Mouse (Mus musculus) erythroid progenitor cell, adult 5-6 weeks (primary cell): ENCODE measurements around the gene Gm5129. TPM values are rescaled to one million over a fixed set of nuclear protein-coding genes. Genes with fewer than 3 reads are reported as not detected.
"Not testable (repeated sequence)": the region's sequence is repeated elsewhere in the genome, so short reads cannot be mapped to it uniquely, and the experiment has no call there.

ENCODE experiments used
- ATAC-seq: replicated peaks from 2 replicates; pipeline ENCODE4 v1.8.0; 2016; ENCODE audit warnings: moderate number of reproducible peaks, mild to moderate bottlenecking, moderate TSS enrichment, inconsistent platforms; ENCODE audit not compliant: poor library complexity, low FRiP score, severe bottlenecking
- total RNA-seq, 2 experiments: library from RNA; stranded (forward) in 1 of 2; stranded (reverse) in 1 of 2; fragments of 150-400 nt in 1 of 2; fragments of 186-747, 209-891 nt in 1 of 2; gene quantifications; 2 replicates each; pipeline versions ENCODE4 v1.2.3 to v1.2.4; 2015 to 2017; ENCODE audit warnings: low replicate concordance in 2 of 2

Gene Gm5129
- 10.8 TPM in 1 of 2 replicates, not detected in the other for total RNA-seq (2015; ENCODE audit: low replicate concordance)
- not detected in 2 replicates for total RNA-seq (2017; ENCODE audit: low replicate concordance)

- peak; percentile 97 for ATAC-seq
Observed at GRCm38 (mm10) chr5:29735557-29736061, at the start of gene Gm5129, which contains the start of gene Dnajb6. Gm5129 (minus strand) TSS chr5:29735936. Dnajb6 (plus strand) TSS chr5:29735688.

GRCm38 (mm10) chr5:29784906-29785305 lies 49.2 kb upstream of the Gm5129 start:
- ATAC-seq: not testable (repeated sequence)

GRCm38 (mm10) chr5:29782261-29782660 lies 46.5 kb upstream of the Gm5129 start:
- ATAC-seq: no peak

GRCm38 (mm10) chr5:29779733-29780132 lies 44.0 kb upstream of the Gm5129 start:
- ATAC-seq: not testable (repeated sequence)

GRCm38 (mm10) chr5:29778029-29778428 lies 42.3 kb upstream of the Gm5129 start:
- no peak for ATAC-seq

- ATAC-seq: no peak
Observed at GRCm38 (mm10) chr5:29775437-29775836, 39.7 kb upstream of the Gm5129 start.

GRCm38 (mm10) chr5:29773460-29774150 lies 37.9 kb upstream of the Gm5129 start:
- no peak for ATAC-seq

- no peak for ATAC-seq
Observed at GRCm38 (mm10) chr5:29772651-29773330, 37.1 kb upstream of the Gm5129 start.

GRCm38 (mm10) chr5:29772038-29772437 lies 36.3 kb upstream of the Gm5129 start:
- ATAC-seq: no peak

- no peak for ATAC-seq
Observed at GRCm38 (mm10) chr5:29770935-29771334, 35.2 kb upstream of the Gm5129 start.

- no peak for ATAC-seq
Observed at GRCm38 (mm10) chr5:29759318-29759717, 23.6 kb upstream of the Gm5129 start.

GRCm38 (mm10) chr5:29752894-29753293 lies 17.2 kb upstream of the Gm5129 start:
- ATAC-seq: no peak

GRCm38 (mm10) chr5:29751306-29751705 lies 15.6 kb upstream of the Gm5129 start:
- ATAC-seq: no peak

- no peak for ATAC-seq
Observed at GRCm38 (mm10) chr5:29747661-29748060, 11.9 kb upstream of the Gm5129 start.

- ATAC-seq: no peak
Observed at GRCm38 (mm10) chr5:29741093-29741492, 5.4 kb upstream of the Gm5129 start.

GRCm38 (mm10) chr5:29740651-29741050 lies 4.9 kb upstream of the Gm5129 start:
- ATAC-seq: no peak

- no peak for ATAC-seq
Observed at GRCm38 (mm10) chr5:29738076-29738475, 2.3 kb upstream of the Gm5129 start.

- ATAC-seq: no peak
Observed at GRCm38 (mm10) chr5:29737471-29737870, 1.7 kb upstream of the Gm5129 start.

GRCm38 (mm10) chr5:29736942-29737341 lies 1.2 kb upstream of the Gm5129 start:
- no peak for ATAC-seq

- ATAC-seq: peak; percentile 59
Observed at GRCm38 (mm10) chr5:29736073-29736900, 551 bp upstream of the Gm5129 start.
